Mouse (Mus musculus) forebrain, embryonic 16.5 days (tissue): Measurements from ENCODE around the gene Pkmyt1. TPM values are rescaled to one million over a fixed set of nuclear protein-coding genes. Genes with fewer than 3 reads are reported as not detected.

Source experiments
- ATAC-seq: fragments of 200-750 bp; cut with Nextera tagmentation; 2 replicates; pipeline ENCODE4 v1.8.0; 2017; ENCODE audit warnings: mild to moderate bottlenecking, moderate library complexity
- H3K27ac ChIP-seq: fragments of 300-500 bp; sonication (generic); 2 replicates; pipeline ENCODE4 v1.5.1; 2014; ENCODE audit warnings: low read length, control low read depth
- H3K27me3 ChIP-seq: fragments of 300-500 bp; sonication (generic); replicated peaks from 2 replicates; pipeline ENCODE4 v1.6.1; 2014; ENCODE audit warnings: low read length; ENCODE audit not compliant: control insufficient read depth, insufficient read depth
- H3K36me3 ChIP-seq: fragments of 300-500 bp; sonication (generic); 2 replicates; pipeline ENCODE4 v1.6.1; 2014; ENCODE audit not compliant: control insufficient read depth, insufficient read depth
- H3K4me1 ChIP-seq: fragments of 300-500 bp; sonication (generic); replicated peaks from 2 replicates; pipeline ENCODE4 v1.6.1; 2014; ENCODE audit warnings: low read length; ENCODE audit not compliant: control insufficient read depth, insufficient read depth
- H3K4me2 ChIP-seq: fragments of 300-500 bp; sonication (generic); 2 replicates; pipeline ENCODE4 v1.6.1; 2014; ENCODE audit warnings: mild to moderate bottlenecking, low read length, control low read depth
- H3K4me3 ChIP-seq: fragments of 300-500 bp; sonication (generic); replicated peaks from 2 replicates; pipeline ENCODE4 v1.5.1; 2014; ENCODE audit warnings: mild to moderate bottlenecking, low read length, control low read depth
- H3K9ac ChIP-seq: fragments of 300-500 bp; sonication (generic); replicated peaks from 2 replicates; pipeline ENCODE4 v1.6.1; 2014; ENCODE audit warnings: low read depth, low read length, control low read depth
- H3K9me3 ChIP-seq: fragments of 300-500 bp; sonication (generic); 2 replicates; pipeline ENCODE4 v1.6.1; 2016; ENCODE audit warnings: low read length; ENCODE audit not compliant: control insufficient read depth
- WGBS: fragments of 180-500 bp; shearing (Covaris S2); extraction: QIAGEN DNeasy Blood & Tissue Kit; methylation state at CpG from one replicate; pipeline ENCODE4 v1.1.7; 2014; 5-methylcytosine and 5-hydroxymethylcytosine counted together
- polyA plus RNA-seq: library from polyadenylated mRNA; unstranded; fragments of >200 nt; fragmentation: Nextera tagmentation; extraction: Ambion mirVana; gene quantifications from 2 replicates; pipeline ENCODE4 v1.2.1, GENCODE M21; 2015

Gene Pkmyt1
- polyA plus RNA-seq, 1 experiment from 2014 or later, result 25.0 TPM

DNA sequence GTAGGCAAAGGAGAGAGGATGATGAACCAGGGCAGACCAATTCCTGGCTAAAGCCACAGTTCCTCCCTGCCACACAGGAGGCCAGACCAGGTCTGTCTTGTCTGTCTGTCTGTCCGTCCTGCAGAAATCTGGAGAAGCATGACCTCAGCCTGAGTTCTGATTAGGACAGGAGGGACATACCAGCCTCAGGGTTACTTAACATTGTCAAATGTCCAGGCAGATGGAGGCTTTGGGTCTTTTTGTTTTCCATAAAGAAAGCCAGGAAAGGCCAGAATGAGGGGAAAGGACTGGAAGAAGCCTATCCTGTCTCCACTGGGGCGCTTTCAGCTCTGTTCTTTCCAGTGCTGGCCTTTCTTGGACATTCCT is 12.7 kb downstream of the Pkmyt1 start:
- Histone ChIP-seq H3K9ac (peak overlapping the region; percentile 80; the same call in 1 of the 2 replicates), H3K4me2 (peak overlapping the region; percentile 96), H3K4me1 (peaks cover 33% of the 10 kb centered on the region), H3K27me3 (peaks cover 34% of the 10 kb centered on the region), H3K36me3 (peaks cover 6% of the 10 kb centered on the region; the same call in 1 of the 2 replicates), H3K27ac (no peak overlapping the region), H3K4me3 (peak overlapping the region; percentile 82), H3K9me3 (no peaks in the 10 kb centered on the region)
- ATAC-seq, result no peak
- WGBS, result 24% methylated on average over 2 of the region's 2 CpGs

- H3K27ac ChIP-seq, result peak overlapping the region; percentile 48
- WGBS, result under 1% methylated on average over 48 of the region's 48 CpGs
- H3K27me3 ChIP-seq, result peaks cover 38% of the 10 kb centered on the region
- H3K9ac ChIP-seq, result peak overlapping the region; percentile 80
- peak; percentile 32 for ATAC-seq
- no peaks in the 10 kb centered on the region for H3K9me3 ChIP-seq
- peaks cover 33% of the 10 kb centered on the region for H3K4me1 ChIP-seq
- H3K4me3 ChIP-seq, result peak overlapping the region; percentile 82
- H3K36me3 ChIP-seq, result peaks cover 6% of the 10 kb centered on the region; the same call in 1 of the 2 replicates
- H3K4me2 ChIP-seq, result peak overlapping the region; percentile 96
These were observed 13.3 kb downstream of the Pkmyt1 start for GRCm38 (mm10) chr17:23739202-23740135.

DNA sequence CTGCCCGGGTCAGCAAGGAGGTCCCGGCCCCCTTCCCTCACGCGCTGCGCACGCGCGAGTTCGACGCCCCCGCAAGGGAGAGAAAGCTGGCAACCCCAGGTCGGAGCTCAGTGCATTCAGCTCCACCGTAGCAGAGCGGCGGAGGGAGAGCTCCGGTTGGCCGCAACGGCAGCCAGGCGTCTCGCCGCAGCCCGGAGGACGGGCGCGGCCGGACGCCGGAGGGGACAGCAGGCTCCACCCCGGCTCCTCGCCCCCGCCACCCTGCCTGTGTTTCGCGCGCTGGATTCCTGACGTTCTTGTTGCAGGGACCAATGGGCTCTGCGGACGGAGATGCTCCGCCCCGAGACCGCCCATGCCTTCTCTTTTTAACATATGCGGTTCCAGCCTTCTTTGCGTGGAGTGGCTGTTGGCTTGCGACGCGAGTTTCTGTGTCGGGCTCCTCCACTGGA is 14.0 kb downstream of the Pkmyt1 start:
- peak overlapping the region; percentile 48 for H3K27ac ChIP-seq
- 0% methylated on average over 46 of the region's 46 CpGs for WGBS

GRCm38 (mm10) chr17:23740598-23741021 is 14.5 kb downstream of the Pkmyt1 start, which contains the start of gene Paqr4:
Gene Paqr4, minus strand, starts transcription at chr17:23740867.
- H3K27ac ChIP-seq, result peak within 1 kb of the TSS; percentile 48
- H3K9ac ChIP-seq, result peak within 1 kb of the TSS; percentile 80
- H3K4me2 ChIP-seq, result peak within 1 kb of the TSS; percentile 96
- 10% methylated on average over 13 of the region's 13 CpGs for WGBS
- peak within 1 kb of the TSS; percentile 82 for H3K4me3 ChIP-seq
- no peaks in the 10 kb centered on the region for H3K9me3 ChIP-seq
- peaks cover 40% of the 10 kb centered on the region for H3K4me1 ChIP-seq
- peaks cover 47% of the 10 kb centered on the region for H3K27me3 ChIP-seq
- peak; percentile 11 for ATAC-seq
- H3K36me3 ChIP-seq, result peaks cover 6% of the 10 kb centered on the region; the same call in 1 of the 2 replicates

More for the DNA sequence above, 14.0 kb downstream of the Pkmyt1 start:
- Histone ChIP-seq H3K4me2 (peak overlapping the region; percentile 96), H3K4me3 (peak overlapping the region; percentile 82), H3K4me1 (peaks cover 37% of the 10 kb centered on the region), H3K9ac (peak overlapping the region; percentile 80), H3K27me3 (peaks cover 45% of the 10 kb centered on the region), H3K36me3 (peaks cover 6% of the 10 kb centered on the region; the same call in 1 of the 2 replicates), H3K9me3 (no peaks in the 10 kb centered on the region)
- ATAC-seq, result peak; percentile 93

GRCm38 (mm10) chr17:23741359-23742209 is 15.4 kb downstream of the Pkmyt1 start:
- Histone ChIP-seq H3K9me3 (no peaks in the 10 kb centered on the region), H3K4me3 (no peak overlapping the region), H3K27me3 (peaks cover 53% of the 10 kb centered on the region), H3K36me3 (peaks cover 6% of the 10 kb centered on the region; the same call in 1 of the 2 replicates), H3K9ac (no peak overlapping the region), H3K4me1 (peaks cover 47% of the 10 kb centered on the region), H3K27ac (no peak overlapping the region), H3K4me2 (no peak overlapping the region)
- 46% methylated on average over 38 of the region's 38 CpGs for WGBS
- ATAC-seq, result no peak

DNA sequence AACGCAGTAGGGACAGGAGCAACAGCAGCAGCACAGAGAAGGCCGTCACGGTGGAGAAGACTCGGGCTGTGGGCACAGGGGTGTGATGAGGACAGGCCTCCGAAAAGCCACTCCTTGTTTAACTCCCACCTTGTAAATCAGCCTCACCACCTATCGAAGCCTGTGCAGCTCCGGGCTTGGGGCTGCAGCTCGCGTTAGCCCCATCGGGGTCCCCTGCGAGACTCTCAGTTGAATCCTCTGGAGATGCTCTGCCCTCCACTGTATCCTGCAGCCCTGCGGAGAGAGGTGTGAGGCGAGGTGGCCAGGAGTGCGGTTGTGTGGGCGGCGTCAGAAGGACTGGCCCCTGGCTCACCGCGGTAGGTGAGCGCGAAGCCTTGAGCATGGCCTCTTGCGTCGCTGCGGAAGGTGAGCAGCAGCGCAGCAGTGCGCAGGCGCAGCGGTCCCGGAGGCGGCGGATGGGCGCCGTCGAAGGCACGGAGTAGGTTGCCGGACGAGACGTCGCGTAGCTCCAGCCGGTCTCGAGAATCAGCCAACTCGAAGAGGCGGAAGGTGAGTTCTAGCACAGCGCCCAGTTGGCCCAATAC is 16.2 kb downstream of the Pkmyt1 start:
- WGBS, result 6% methylated on average over 44 of the region's 44 CpGs
- H3K27ac ChIP-seq, result no peak overlapping the region
- peaks cover 57% of the 10 kb centered on the region for H3K27me3 ChIP-seq
- peak overlapping the region; percentile 35 for H3K4me3 ChIP-seq
- no peak for ATAC-seq
- H3K9ac ChIP-seq, result peak overlapping the region; percentile 36; the same call in 1 of the 2 replicates
- H3K36me3 ChIP-seq, result peaks cover 1% of the 10 kb centered on the region; the same call in 1 of the 2 replicates
- no peaks in the 10 kb centered on the region for H3K9me3 ChIP-seq
- H3K4me1 ChIP-seq, result peaks cover 47% of the 10 kb centered on the region
- peak overlapping the region; percentile 51 for H3K4me2 ChIP-seq

DNA sequence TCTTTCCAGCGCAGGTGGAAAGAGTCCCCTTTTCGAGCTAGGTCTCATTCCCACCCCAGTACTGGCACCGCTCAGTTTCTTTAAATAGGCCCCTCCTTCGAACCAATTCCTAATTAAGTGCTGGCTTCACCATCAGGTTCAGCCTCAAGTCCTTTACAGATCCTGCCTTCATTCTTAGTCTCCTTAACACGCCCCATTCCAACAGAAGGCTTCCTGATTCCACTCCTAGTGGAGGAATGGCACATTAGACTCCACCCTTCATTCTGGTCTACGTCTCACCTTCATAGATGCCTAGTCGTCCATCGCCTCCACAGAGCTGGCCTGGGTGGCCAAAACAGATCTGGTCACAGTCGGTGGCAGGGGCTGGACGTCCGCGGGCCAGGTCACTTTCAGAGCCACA is 16.8 kb downstream of the Pkmyt1 start:
- WGBS, result 67% methylated on average over 12 of the region's 12 CpGs
- no peak for ATAC-seq
- Histone ChIP-seq H3K36me3 (no peaks in the 10 kb centered on the region), H3K27ac (no peak overlapping the region), H3K27me3 (peaks cover 57% of the 10 kb centered on the region), H3K4me3 (peak overlapping the region; percentile 35), H3K4me1 (peaks cover 42% of the 10 kb centered on the region), H3K4me2 (no peak overlapping the region; the same call in 1 of the 2 replicates), H3K9me3 (no peaks in the 10 kb centered on the region), H3K9ac (no peak overlapping the region)

GRCm38 (mm10) chr17:23744076-23744475 is 17.9 kb downstream of the Pkmyt1 start:
- Histone ChIP-seq H3K36me3 (no peaks in the 10 kb centered on the region), H3K27ac (no peak overlapping the region), H3K4me2 (no peak overlapping the region), H3K9ac (no peak overlapping the region), H3K9me3 (no peaks in the 10 kb centered on the region), H3K27me3 (peaks cover 57% of the 10 kb centered on the region), H3K4me3 (no peak overlapping the region), H3K4me1 (peaks cover 31% of the 10 kb centered on the region)
- WGBS, result 15% methylated on average over 8 of the region's 8 CpGs
- ATAC-seq, result no peak
